Mouse (Mus musculus): Measurements from ENCODE around the gene Bcl2l15. TPM values are rescaled to one million over a fixed set of nuclear protein-coding genes. Genes with fewer than 3 reads are reported as not detected.
"Not testable (repeated sequence)": the region's sequence is repeated elsewhere in the genome, so short reads cannot be mapped to it uniquely, and the experiment has no call there.

The Bcl2l15 gene
- total RNA-seq, 2 experiments from 2014 or later = 0.44 TPM; not detected in 1

DNA sequence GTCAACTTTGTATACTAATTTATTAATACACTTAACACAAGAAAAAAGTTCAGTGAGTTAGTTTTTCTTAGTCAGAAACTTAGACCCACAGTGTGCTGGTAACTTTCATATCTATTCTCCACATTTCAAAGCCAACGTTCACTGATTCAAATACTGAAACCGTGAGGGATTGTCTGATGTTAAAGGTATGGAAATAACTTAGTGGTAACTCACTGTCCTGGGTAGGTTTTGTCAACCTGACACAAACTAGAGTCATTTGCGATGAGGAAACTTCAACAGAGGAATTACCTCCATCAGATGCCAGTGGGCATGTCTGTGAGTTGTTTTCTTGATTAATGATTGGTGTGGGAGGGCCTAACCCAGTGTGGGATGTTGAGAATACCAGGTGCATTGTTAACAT is 3.4 kb upstream of the Bcl2l15 start:
- intact Hi-C loops (cut with DNase I) = no loop called here
- no peak for DNase-seq

DNA sequence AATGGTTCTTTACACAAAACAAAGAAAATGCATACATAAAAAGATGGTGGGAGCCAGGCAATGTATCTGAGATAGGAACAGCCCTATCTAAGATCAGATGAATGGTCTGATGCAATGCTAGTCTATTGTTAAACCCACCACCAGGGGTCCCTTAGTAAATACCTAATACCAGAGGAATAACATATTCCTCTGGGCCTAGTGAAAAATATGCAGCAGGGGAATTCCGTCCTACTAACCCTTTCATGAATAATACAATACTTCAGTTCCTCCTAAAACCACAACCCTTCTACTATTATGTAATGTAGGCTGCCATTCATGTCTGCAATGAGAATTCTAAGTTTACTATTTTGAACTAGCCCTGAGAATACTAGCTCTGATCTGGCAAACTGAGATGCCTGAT is 1.7 kb upstream of the Bcl2l15 start:
- DNase-seq; intact Hi-C loops (cut with DNase I): not testable (repeated sequence)

DNA sequence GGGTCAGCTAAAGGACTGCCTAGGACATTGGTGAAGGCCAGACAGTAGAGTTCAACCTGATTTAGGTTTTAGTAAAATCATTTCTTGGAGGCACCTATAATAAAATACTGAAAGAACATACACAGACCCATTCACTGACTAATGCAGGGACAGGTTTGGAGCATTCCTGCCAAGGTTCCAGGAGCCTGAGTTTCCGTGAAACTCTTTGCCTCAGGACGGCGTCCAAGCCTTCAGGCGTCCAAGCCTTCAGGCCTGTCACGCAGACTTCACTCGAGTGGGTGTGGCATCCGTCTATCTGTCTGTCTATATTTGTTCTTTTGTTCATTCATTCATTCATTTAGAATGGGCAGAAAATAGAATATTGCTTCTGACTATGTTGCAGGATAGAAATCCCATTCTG is 1.3 kb upstream of the Bcl2l15 start:
- intact Hi-C loops (cut with DNase I) = no loop called here

DNA sequence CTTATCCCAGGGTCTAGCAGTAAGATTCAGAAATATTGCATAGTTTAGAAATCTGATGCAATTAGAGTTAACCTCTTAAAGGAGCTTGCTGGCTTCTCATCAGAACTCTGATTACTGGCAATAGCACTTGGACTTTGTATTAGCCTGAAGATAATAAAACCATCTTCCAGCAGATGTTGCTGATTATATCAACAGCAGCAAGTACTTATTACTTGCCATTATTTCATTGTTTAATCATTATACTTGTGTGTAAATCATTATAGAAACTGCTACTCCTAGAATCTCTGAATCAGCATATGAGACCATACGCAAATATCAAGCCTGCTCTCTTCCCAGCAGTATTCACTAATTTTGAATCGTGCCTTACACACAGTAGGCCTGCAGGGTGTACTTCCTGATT is 1.6 kb downstream of the Bcl2l15 start:
- intact Hi-C loops (cut with DNase I) = no loop called here
- no peak for DNase-seq

More for the DNA sequence above, 1.3 kb upstream of the Bcl2l15 start:
- DNase-seq = no peak

DNA sequence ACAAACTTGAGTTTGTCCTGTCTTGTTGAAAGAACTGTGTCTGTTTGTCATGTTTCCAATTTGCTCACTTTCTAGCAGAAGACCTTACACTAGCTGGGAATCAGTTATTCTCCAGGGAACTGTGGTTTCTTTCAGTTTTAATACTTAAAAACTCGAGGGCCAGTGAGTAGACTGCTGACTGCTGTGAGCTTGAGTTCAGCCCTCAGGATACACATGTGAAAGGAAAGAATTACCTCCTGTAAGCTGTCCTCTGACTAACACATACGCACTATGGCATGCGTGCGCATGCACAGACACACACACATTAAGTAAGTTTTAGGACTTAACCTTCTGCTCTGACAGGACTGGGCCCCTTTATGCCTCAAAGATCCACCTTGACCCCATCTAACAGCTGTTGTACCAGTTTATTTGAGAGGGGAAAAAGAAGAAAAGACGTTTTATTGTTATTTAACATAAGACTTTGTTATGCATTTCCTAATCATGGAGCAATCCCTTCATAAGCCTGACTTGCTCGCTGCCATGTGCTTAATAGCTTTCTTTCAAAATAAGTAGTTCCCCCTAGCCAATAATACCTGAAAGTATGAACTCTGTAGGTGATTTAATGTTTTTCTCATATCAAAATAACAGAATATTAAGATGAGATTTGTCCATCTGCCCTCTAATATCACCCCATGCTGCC is 3.0 kb downstream of the Bcl2l15 start:
- DNase-seq = no peak
- intact Hi-C loops (cut with DNase I) = no loop called here

DNA sequence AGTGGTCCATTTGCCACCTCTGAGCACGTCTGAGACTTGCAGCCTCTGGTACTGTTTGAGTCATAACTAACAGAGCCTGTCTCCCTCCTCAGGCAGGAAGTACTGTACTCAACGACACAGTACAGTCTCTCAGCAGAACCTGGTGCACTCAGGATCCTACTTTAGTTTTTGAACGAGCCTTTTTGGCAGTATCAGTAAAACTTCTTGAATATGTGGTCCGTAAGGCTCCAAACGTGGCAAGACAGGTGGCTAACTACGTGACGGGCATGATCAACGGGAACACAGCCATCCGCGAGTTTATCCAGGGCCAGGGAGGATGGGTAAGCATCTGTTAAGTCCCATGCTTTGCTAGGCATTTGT is 3.5 kb downstream of the Bcl2l15 start:
- intact Hi-C loops (cut with DNase I) = no loop called here
- no peak for DNase-seq

DNA sequence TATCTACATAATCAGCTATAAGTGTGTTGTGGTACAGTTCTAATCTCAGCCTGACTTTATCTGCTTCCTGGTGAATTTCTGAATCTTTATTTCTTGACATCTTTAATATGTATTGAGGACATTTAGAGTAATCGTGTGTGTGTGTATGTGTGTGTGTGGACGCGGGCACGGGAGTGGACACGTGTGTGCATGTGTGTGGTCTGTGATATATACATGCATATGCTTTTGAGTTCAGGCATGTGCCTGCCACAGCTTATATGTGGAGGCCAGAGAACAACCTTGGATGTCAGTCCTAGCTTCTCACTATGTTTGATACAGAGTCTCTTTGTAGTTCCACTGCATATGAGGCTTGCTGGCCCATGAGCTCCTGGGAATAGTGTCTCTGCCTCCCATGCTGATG is 4.1 kb downstream of the Bcl2l15 start:
- intact Hi-C loops (cut with DNase I) = no loop called here

DNA sequence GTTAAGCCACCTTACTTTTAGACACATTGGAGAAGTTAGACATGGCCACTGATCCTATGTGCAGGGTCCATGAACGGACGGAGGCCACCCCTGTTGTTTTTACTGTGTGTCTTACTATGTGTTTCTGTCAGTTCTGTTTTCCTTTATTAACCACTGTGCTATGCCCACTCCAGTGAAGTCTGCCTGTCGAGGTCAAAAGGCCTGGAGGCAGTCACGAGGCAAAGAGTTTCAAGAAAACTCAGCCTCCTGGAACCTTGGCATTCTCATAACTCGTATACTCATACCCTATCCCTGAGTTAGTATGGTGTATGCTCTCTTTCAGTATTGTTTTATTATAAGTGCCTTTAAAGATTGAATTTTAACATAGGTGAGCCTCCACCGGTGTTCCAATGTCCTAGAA is 7.3 kb downstream of the Bcl2l15 start:
- intact Hi-C loops (cut with DNase I) = no loop called here

More for the DNA sequence above, 4.1 kb downstream of the Bcl2l15 start:
- DNase-seq = no peak

DNA sequence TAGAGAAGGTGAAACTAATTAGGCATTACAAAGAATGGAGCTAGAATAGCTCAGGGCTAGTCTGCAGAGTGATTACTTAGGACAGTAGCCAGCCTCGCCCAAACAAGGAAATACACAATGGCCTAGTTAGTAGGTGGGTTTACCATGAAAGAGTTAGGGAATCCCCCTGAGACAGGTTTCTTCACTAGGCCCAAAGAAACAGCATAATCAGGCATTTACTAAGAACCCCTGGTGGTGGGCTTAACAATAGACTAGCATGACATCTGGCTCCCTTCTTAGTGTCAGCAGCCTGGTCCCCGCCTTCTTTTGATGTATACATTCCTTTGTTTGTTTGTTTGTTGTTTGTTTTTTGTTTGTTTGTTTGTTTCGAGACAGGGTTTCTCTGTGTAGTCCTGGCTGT is 7.8 kb downstream of the Bcl2l15 start:
- intact Hi-C loops (cut with DNase I); DNase-seq: not testable (repeated sequence)

More for the DNA sequence above, 7.3 kb downstream of the Bcl2l15 start:
- no peak for DNase-seq

DNA sequence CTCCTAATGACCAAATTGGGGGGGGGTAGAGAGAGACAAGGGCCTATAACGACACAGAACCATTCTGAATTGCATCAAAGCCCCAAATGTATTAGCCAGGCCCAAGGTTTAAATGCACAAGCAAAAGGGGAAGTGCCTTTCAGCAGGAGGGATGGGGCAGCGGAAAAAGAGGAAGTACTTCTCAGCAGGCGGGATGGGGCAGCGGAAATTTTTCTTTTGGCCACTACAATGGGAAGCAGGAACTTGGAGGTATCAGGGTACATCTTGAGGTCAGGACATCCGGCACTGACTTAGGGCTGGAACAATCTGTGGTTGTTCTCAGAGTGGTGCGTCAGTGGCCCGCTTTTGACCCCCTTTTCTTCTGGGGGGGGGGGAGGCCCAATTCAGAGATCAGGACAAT is 8.5 kb downstream of the Bcl2l15 start:
- intact Hi-C loops (cut with DNase I); DNase-seq: not testable (repeated sequence)

DNA sequence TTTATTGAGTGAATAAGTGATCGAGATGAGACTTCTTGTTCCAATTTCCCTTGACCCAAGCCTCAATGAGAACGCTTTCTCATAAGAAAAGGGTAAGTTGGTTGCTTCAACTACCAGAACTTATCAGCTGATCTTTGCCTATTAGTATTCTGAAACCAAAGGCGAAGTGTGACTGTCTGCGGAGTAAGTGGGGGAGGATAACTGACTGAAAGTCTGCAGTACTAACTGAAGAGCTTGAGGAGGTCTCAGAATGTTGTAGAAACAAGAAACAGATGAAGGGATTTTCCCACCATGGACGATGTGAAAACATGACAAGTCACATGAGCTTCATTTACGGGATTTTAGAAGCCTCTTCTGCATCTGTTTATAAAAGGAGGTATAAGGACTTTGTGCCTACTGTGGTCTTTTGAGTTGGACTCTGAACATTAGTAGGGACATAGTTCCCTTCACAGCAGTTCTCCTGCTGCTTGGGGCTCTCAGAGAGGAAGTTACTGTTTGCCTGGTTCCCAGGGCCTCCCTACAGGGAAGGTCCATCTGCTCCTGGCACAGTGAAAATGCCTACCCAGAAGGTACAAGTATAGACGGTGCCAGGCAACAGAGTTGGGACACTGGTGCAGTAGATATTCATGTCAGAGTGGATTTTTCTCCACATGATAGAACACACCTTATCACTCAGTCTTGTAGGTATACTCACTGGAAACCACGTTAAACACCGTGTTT is 18.4 kb downstream of the Bcl2l15 start:
- no peak for DNase-seq
- intact Hi-C loops (cut with DNase I) = no loop called here

DNA sequence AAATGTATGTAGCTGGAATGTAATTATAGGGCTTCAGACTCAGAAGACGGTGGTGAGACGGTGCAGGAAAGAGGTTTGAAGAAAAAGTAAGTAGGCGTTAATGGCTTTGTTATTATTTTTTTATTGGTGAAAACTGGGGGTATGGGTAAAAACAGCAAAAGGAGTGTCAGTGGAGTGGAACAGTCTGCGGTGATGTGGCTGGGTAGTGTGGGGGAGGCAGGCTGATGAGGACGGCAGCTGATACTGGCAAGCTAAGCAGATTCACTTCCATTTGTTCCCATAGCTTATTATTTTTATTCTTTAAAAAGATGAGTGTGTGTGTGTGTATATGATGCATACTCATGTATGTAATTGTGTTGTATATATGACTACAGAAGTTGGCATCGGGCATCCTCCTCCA is 19.1 kb downstream of the Bcl2l15 start:
- DNase-seq = no peak
- intact Hi-C loops (cut with DNase I) = no loop called here

DNA sequence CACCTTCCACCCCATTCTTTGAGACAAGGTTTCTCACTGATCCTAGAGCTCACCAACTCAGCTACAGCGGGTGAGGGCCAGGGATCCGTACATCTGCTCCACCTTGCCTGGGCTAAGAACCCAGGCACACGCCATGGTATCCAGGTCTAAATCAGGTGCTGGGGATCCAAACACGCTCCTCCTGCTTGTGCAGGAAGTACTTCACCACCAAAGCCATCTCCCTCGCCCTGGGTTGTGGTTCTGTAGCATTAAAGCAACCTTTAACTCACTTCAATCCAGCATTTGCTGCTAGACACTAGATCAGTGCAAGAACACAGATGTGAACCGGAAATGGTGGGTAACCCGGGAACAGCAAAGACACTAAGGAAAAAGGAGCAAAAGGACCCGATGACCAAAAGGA is 19.5 kb downstream of the Bcl2l15 start:
- no peak for DNase-seq
- intact Hi-C loops (cut with DNase I) = no loop called here

DNA sequence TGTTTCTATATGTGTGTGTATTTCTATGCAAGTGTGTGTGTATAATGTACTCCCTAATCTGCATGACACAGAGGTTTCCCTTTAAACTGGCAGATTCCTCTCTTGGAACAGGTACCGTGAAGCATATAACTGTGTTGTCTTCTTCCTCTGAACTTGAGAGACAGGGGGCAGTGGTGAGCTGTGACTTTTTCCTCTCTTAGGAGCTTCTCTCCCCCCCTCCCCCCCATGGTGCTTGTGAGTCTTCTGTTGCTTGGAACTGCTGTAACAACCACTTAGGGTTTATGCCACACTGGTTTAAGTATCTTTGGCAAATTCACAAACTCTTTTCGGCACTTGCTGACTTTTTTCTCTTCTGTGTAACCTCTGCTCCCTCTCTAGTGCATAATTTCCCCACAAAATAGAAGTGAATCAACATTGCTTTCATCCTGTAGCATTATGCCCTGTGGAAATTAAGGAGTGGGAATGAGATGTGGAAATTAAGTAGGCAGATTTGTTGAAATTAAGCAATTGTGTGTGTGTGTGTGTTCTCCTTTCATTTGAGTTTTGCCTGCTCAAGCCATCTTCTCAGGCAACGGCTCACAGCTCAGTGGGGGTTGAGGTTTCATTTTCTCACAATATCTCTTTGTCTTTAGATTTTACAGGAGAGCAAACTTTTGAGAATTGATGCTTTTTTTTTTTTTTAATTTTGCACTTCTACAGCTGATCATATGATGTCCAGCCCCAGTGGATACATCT is 20.3 kb downstream of the Bcl2l15 start:
- peak in 1 of 2 experiments; percentile 12 for DNase-seq
- intact Hi-C loops (cut with DNase I) = no loop called here

DNA sequence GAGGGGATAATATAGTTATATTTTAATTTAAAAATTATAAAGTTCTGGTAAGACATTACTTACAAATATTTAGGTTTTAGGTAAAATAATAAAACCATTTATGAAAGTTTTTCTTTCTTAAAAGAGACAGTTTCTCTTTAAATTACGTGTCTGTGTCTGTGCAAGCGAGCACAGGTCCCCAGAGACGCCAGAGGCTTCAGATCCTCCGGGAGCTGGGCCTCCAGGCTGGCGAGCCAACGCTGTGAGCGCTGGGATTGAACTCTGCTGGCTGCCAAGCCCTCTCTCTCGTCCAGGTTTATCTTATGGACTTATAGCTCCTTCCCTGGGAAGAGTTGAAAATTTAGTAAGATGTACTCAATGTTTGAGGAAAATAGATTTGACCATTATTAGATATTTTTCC is 21.4 kb downstream of the Bcl2l15 start:
- intact Hi-C loops (cut with DNase I) = no loop called here
- no peak for DNase-seq

DNA sequence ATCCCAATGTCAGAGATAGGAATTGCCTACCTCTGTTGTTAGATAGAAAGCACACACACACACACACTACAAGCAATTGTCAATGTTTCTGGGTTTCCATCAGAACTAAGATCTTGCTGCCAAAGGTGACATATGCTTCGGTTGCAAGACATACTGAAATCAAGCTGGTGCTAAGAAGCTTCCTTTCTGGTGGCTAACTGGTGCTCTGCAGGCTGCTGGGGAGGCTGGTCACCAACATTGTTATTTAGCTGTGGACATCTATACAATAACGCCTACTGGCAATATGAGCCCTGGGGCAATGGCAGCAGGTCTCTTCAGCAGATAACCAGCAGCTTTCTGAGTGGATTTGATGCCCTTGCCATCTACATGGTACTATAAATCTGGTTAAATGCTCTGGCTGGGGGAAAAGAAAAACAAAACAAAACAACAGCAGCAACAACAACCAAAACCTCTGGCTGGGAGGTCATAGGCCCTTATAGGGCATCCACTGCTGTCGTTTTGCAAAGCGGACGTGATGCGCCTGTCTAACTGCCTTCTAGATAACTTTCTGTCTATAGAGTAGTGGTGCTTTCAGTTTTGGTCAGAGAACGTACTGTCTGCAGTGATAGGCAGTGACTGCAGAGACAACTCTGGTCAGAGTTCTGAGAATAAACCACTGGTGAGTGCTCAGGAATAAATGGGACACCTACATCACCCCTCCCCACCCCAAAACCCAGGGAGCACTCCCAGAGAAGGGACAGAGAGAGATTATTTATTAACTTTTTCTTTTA is 24.8 kb downstream of the Bcl2l15 start:
- DNase-seq = no peak
- intact Hi-C loops (cut with DNase I) = no loop called here

DNA sequence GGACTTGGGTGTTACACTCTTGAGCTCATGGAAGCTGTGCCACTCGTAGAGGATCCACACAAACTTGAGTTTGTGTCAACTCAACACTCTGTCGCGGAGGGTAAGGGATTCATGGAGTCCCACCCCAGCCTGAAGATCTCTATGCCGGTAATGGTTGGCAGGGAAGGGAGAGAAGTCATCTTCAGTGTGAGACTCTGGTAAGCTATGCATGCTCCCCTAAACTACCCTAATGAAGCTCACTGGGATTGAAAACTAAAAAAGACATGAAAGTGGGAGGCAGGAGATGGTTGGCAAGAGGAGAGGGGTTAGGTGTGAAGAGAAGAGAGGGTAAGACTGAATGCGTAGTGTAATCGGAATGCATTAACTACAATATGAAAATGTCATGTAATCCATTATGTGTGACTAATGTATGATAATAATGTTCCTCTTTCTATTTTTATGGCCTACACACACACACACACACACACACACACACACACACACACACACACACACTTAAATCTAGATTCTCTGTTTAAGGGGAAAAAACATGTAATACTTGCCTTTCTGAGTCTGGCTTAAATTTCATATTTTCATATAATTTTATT is 25.7 kb downstream of the Bcl2l15 start:
- DNase-seq = no peak
- intact Hi-C loops (cut with DNase I) = no loop called here

DNA sequence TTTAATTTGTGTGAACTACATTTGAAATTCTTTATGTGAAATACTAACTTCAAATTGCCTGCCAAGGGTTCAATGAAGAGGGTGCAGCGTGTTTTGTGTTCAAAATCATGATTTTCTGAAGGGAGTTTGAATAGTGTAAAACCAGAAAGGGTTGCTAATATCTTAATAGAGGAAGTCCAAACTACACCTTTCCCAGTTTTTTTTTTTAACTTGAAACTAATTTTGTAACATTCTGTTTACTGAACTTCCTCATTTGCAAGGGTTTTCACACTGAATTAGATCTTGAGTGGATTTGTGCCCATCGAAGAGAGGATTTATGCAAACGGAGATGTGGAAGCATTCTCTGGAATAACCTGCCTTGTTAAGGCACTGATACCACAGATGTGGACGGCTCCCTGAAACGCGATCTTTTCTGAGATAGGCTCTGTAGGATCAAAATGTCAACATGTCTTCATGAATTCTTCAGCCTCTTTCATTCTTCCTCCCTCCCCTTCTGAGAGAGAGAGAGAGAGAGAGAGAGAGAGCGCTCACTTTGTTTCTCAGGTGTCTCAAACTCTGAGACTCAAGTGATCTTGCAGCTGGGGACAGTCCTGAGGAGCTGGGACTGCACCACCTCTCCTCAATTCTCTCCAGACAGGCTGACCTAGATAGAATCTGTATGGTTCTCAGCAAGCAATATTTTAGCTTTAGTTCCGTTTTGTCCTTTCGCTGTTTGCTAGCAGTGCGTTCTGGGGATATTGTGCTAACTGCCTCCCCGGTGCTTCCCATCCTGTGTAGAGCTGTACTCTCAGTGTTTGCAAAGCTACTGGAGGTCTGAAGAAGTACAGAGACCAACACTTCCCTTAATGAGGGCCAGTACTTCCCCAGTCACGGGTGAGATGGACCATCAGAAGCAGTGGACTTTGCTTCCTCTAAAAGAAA is 26.7 kb downstream of the Bcl2l15 start, which contains the start of gene Ptpn22:
TSS of gene Ptpn22 (plus strand) at position 915 of the 921 bp plus-strand sequence.
- intact Hi-C loops (cut with DNase I) = no loop called here
- DNase-seq = no peak

DNA sequence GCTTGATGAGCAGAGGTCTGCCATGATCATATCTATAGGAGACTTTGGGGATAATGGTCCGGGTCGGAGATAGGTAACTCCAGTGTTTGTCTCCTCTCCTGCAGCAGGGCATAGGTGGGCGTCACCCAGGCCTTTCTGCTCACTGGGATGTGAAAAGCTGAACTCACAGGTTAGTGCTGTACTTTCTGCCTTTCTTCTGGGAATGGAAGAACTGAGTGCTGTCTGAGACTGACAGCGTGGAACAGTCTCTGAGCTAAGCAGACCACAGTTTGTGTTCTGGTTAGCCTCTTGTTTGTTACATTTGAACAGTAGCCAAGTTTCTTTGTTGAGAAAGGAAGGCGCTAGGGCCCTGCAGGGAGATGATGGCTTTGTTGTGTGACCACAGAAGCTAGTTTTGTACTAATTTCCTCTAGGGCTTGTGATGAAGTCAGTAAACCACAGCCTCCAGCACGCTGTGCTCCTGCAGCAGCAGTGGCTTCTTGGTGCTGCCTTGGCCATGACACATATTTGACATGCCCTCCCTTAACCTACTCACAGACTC is 27.5 kb downstream of the Bcl2l15 start:
- DNase-seq = no peak
- intact Hi-C loops (cut with DNase I) = no loop called here
